Mouse (Mus musculus) cerebellum, adult 11-12 months (tissue): ENCODE measurements at regions not wholly inside any gene's neighbourhood (a gene's known extent, or its start where the extent isn't known, plus 50 kb on each side); places are given as distances from the start of the nearest gene placed in this dataset.

Source experiments
- DNase-seq: peaks from one replicate; pipeline ENCODE4 v3.0.0; 2022

DNA sequence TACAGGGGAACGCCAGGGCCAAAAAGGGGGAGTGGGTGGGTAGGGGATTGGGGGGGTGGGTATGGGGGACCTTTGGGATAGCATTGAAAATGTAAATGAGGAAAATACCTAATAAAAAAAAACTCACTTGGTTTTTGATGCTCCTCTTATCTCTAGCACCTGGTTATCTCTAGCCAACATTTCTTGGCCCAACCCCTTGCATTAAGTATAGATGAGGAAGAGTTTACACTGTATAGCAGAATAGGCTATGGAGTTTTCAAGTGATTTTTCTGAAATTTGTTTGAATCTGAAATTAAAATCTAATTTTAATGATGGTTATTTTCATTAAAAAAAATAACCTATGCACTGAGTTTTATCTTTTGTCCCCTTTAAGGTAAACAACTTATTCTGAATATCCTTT is 68.8 kb upstream of the Il15 start:
- DNase-seq: no peak

DNA sequence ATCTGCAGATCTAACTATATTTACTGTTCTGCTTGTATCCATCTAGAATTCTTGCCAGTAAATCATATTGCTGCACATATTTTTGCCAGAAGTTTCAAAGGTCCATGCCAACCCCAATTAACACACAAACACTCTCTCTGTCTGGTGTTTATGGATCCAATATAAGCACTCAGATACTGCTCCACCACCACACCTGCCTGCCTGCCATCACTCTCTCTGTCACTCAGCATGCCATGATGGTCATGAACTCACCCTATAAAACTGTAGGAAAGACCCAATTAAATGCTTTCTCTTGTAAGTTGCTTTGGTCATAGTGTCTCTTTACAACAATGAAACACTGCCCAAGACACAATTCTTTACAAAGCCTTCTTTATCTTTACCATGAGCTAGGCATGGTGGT is 66.8 kb upstream of the Il15 start:
- no peak for DNase-seq

DNA sequence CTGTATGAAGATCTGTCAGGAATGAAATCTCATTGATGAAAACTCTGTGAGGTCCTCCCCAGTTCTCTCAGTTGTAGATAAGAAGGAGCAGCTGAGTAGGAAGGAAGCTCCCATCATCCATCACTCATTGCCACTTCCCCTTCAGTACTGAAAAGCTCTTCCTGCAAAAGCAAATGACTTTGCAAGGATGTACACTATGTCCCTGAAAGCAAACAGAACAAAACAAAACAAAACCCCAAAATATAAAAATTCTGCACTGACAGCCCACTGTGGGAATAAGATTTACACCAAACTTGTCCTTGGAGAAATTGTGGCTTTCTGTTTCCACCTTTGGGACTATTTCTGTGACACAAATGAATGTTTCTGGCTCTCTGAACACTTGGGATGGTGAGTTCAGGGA is 59.8 kb upstream of the Il15 start:
- no peak for DNase-seq

DNA sequence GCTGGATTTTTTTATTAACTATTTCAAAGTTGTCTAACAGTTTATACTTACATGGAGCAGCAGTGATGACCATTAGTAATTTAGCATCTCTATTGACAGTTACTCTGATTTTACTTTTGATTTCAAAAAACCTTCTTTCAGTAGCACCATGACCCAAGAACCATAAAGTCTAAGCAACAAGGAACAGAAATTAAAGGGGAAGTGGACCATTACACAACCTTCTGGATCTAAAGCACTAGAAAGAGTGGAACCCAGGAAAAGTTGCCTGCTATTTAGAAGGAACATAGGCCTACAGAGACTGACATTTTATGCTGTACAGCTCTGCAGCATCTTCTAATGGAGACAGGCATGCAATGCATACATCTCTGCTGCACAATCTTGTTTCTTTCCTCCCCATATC is 56.0 kb upstream of the Il15 start:
- no peak for DNase-seq

DNA sequence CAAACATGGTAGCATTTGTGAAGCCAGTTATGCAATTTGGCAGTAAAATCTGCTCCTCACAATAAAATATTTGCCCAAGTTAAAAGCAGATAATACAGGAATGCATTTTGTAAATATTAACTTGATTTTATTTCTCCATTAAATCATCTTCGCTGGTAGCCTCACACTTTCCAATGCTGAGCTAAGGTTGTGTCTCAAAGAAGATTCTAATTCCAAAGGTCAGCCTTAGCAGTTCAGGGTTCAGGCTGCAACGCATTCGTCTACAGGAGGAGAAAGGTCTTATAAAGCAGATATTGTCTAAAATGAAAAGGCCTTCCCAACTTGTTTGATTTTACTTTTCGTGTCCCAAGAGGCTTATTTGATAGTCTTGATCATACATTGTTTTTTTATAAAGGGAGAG is 51.0 kb upstream of the Il15 start:
- no peak for DNase-seq
